Mouse (Mus musculus) E14TG2a.4 (cell line): Measurements from ENCODE around the gene Pde3a.

Source experiments
- H3K27me3 ChIP-seq: 2 replicates; pipeline ENCODE4 v1.6.1; 2014; ENCODE audit warnings: low read length, control low read depth; ENCODE audit not compliant: insufficient read depth
- H3K36me3 ChIP-seq: 2 replicates; pipeline ENCODE4 v1.6.1; 2014; ENCODE audit warnings: low read length, control low read depth; ENCODE audit not compliant: insufficient read depth
- H3K4me1 ChIP-seq: replicated peaks from 2 replicates; pipeline ENCODE4 v1.6.1; 2014; ENCODE audit warnings: low read depth, low read length, control low read depth
- H3K4me3 ChIP-seq: replicated peaks from 2 replicates; pipeline ENCODE4 v1.5.1; 2014; ENCODE audit warnings: mild to moderate bottlenecking, low read length
- H3K9me3 ChIP-seq: 2 replicates; pipeline ENCODE4 v1.6.1; 2014; ENCODE audit warnings: low read length, control low read depth
- CTCF ChIP-seq: conservative IDR thresholded peaks from 2 replicates; pipeline ENCODE4 v1.5.1; 2014; ENCODE audit warnings: low read length
- NANOG ChIP-seq: IDR thresholded peaks from 2 replicates; pipeline ENCODE4 v1.6.1; 2014; ENCODE audit warnings: borderline replicate concordance, low read length, mixed read lengths
- POU5F1 ChIP-seq: IDR thresholded peaks from 2 replicates; pipeline ENCODE4 v1.6.1; 2014; ENCODE audit warnings: low read length, borderline replicate concordance

The Pde3a gene

GRCm38 (mm10) chr6:141328071-141328470, 79.0 kb downstream of the Pde3a start:
- TF ChIP-seq CTCF (no peak), POU5F1 (no peak), NANOG (no peak)
- no peaks in the 10 kb centered on the region for H3K9me3 ChIP-seq
- H3K4me3 ChIP-seq = no peak overlapping the region
- no peaks in the 10 kb centered on the region for H3K36me3 ChIP-seq
- no peaks in the 10 kb centered on the region for H3K27me3 ChIP-seq
- no peaks in the 10 kb centered on the region for H3K4me1 ChIP-seq

- H3K4me1 ChIP-seq = peaks cover 8% of the 10 kb centered on the region; the same call in 1 of the 2 replicates
- H3K4me3 ChIP-seq = no peak overlapping the region
- no peak for TF ChIP-seq POU5F1
- TF ChIP-seq NANOG = no peak
- TF ChIP-seq CTCF = peak; percentile 57
- no peaks in the 10 kb centered on the region for H3K27me3 ChIP-seq
- no peaks in the 10 kb centered on the region for H3K36me3 ChIP-seq
- H3K9me3 ChIP-seq = no peaks in the 10 kb centered on the region
Observed at GRCm38 (mm10) chr6:141331464-141331863, 82.4 kb downstream of the Pde3a start.

GRCm38 (mm10) chr6:141332613-141333165, 83.6 kb downstream of the Pde3a start:
- H3K27me3 ChIP-seq = no peaks in the 10 kb centered on the region
- H3K4me3 ChIP-seq = no peak overlapping the region
- no peaks in the 10 kb centered on the region for H3K36me3 ChIP-seq
- no peak for TF ChIP-seq NANOG
- TF ChIP-seq POU5F1 = no peak
- TF ChIP-seq CTCF = no peak
- H3K9me3 ChIP-seq = no peaks in the 10 kb centered on the region
- peaks cover 8% of the 10 kb centered on the region; the same call in 1 of the 2 replicates for H3K4me1 ChIP-seq

GRCm38 (mm10) chr6:141333245-141333644, 84.2 kb downstream of the Pde3a start:
- H3K27me3 ChIP-seq = no peaks in the 10 kb centered on the region
- no peak overlapping the region for H3K4me3 ChIP-seq
- H3K9me3 ChIP-seq = no peaks in the 10 kb centered on the region
- peaks cover 8% of the 10 kb centered on the region; the same call in 1 of the 2 replicates for H3K4me1 ChIP-seq
- no peaks in the 10 kb centered on the region for H3K36me3 ChIP-seq
- TF ChIP-seq CTCF (no peak), NANOG (no peak), POU5F1 (no peak)

GRCm38 (mm10) chr6:141335878-141336277, 86.8 kb downstream of the Pde3a start:
- no peaks in the 10 kb centered on the region for H3K36me3 ChIP-seq
- H3K27me3 ChIP-seq = no peaks in the 10 kb centered on the region
- TF ChIP-seq CTCF (no peak), NANOG (no peak), POU5F1 (no peak)
- peaks cover 8% of the 10 kb centered on the region; the same call in 1 of the 2 replicates for H3K4me1 ChIP-seq
- no peaks in the 10 kb centered on the region for H3K9me3 ChIP-seq
- no peak overlapping the region for H3K4me3 ChIP-seq

- H3K27me3 ChIP-seq = no peaks in the 10 kb centered on the region
- no peaks in the 10 kb centered on the region for H3K9me3 ChIP-seq
- H3K36me3 ChIP-seq = no peaks in the 10 kb centered on the region
- no peak overlapping the region for H3K4me3 ChIP-seq
- H3K4me1 ChIP-seq = peaks cover 8% of the 10 kb centered on the region; the same call in 1 of the 2 replicates
- TF ChIP-seq NANOG = no peak
- TF ChIP-seq POU5F1 = no peak
- no peak for TF ChIP-seq CTCF
Observed at GRCm38 (mm10) chr6:141336438-141336837, 87.4 kb downstream of the Pde3a start.

GRCm38 (mm10) chr6:141337673-141338072, 88.6 kb downstream of the Pde3a start:
- Histone ChIP-seq H3K9me3 (no peaks in the 10 kb centered on the region), H3K4me1 (peaks cover 8% of the 10 kb centered on the region; the same call in 1 of the 2 replicates), H3K4me3 (no peak overlapping the region), H3K27me3 (no peaks in the 10 kb centered on the region), H3K36me3 (no peaks in the 10 kb centered on the region)
- TF ChIP-seq NANOG = no peak
- peak; percentile 87 for TF ChIP-seq CTCF

- H3K4me3 ChIP-seq = no peak overlapping the region
- TF ChIP-seq CTCF (no peak), POU5F1 (no peak), NANOG (no peak)
- no peaks in the 10 kb centered on the region for H3K9me3 ChIP-seq
- no peaks in the 10 kb centered on the region for H3K36me3 ChIP-seq
- H3K27me3 ChIP-seq = no peaks in the 10 kb centered on the region
- H3K4me1 ChIP-seq = no peaks in the 10 kb centered on the region
Observed at GRCm38 (mm10) chr6:141341385-141341784, 92.3 kb downstream of the Pde3a start.

- H3K4me1 ChIP-seq = no peaks in the 10 kb centered on the region
- TF ChIP-seq NANOG (no peak), POU5F1 (no peak), CTCF (no peak)
- H3K36me3 ChIP-seq = no peaks in the 10 kb centered on the region
- no peaks in the 10 kb centered on the region for H3K9me3 ChIP-seq
- no peaks in the 10 kb centered on the region for H3K27me3 ChIP-seq
- H3K4me3 ChIP-seq = no peak overlapping the region
Observed at GRCm38 (mm10) chr6:141347870-141348269, 98.8 kb downstream of the Pde3a start.
